Mouse (Mus musculus): ENCODE measurements around the gene Bcl11b. TPM values are rescaled to one million over a fixed set of nuclear protein-coding genes. Genes with fewer than 3 reads are reported as not detected.

The Bcl11b gene
- total and polyA plus RNA-seq, 3 experiments = not detected

GRCm38 (mm10) chr12:108049625-108050024 is 46.2 kb upstream of the Bcl11b start (continued):
- TF ChIP-seq ELF1 (IDR thresholded peaks at IDR 0.05; ENCODE audit: low read depth, low read length) (no peak), UBTF (IDR thresholded peaks at IDR 0.05; ENCODE audit: low read depth, low read length) (no peak)

- H3K9ac ChIP-seq (ENCODE audit: insufficient read depth, low read depth) = no peak overlapping the region
- no peak overlapping the region for H3K4me3 ChIP-seq (replicated peaks in 1 of 3; ENCODE audit: low read depth in 2 of 3, low read length in 2 of 3, poor library complexity in 1 of 3)
- no peaks in the 10 kb centered on the region for H3K79me2 ChIP-seq (replicated peaks; ENCODE audit: control insufficient read depth, extremely low read depth, insufficient read depth, poor library complexity, severe bottlenecking)
- H3K36me3 ChIP-seq (replicated peaks in 1 of 2; ENCODE audit: control insufficient read depth in 1 of 2, insufficient read depth in 1 of 2, low read length in 1 of 2) = no peaks in the 10 kb centered on the region
- no peak overlapping the region for H3K27ac ChIP-seq (ENCODE audit: insufficient read depth, low read depth)
- H3K27me3 ChIP-seq (replicated peaks) = no peaks in the 10 kb centered on the region
- H3K9me3 ChIP-seq (replicated peaks; ENCODE audit: low read length) = peaks cover 90% of the 10 kb centered on the region
- dilution Hi-C loops (cut with MboI; ENCODE audit: extremely low pct_ligation_motif_present, extremely low pct_unique_long_range_greater_than_20kb, low sequenced_read_pairs) = no loop called here
- no peak overlapping the region for H3K4me2 ChIP-seq (ENCODE audit: insufficient read depth, low read depth, poor library complexity, severe bottlenecking)
- DNase-seq (ENCODE audit: extremely low read depth) = no peak
- no peaks in the 10 kb centered on the region for H3K4me1 ChIP-seq (ENCODE audit: control insufficient read depth in 1 of 2, insufficient read depth in 2 of 2)
- in situ Hi-C loops (cut with MboI; ENCODE audit: low pct_ligation_motif_present, low pct_unique_long_range_greater_than_20kb, low sequenced_read_pairs) = no loop called here
- TF ChIP-seq E2F4 (IDR thresholded peaks at IDR 0.05; ENCODE audit: insufficient replicate concordance, low read depth, low read length) = no peak
Measured at GRCm38 (mm10) chr12:108042239-108042571, 38.8 kb upstream of the Bcl11b start.

GRCm38 (mm10) chr12:108041571-108042238 is 38.3 kb upstream of the Bcl11b start:
- peaks cover 89% of the 10 kb centered on the region for H3K9me3 ChIP-seq (replicated peaks; ENCODE audit: low read length)
- dilution Hi-C loops (cut with MboI; ENCODE audit: extremely low pct_ligation_motif_present, extremely low pct_unique_long_range_greater_than_20kb, low sequenced_read_pairs) = no loop called here
- no peaks in the 10 kb centered on the region for H3K36me3 ChIP-seq (replicated peaks in 1 of 2; ENCODE audit: control insufficient read depth in 1 of 2, insufficient read depth in 1 of 2, low read length in 1 of 2)
- H3K79me2 ChIP-seq (replicated peaks; ENCODE audit: control insufficient read depth, extremely low read depth, insufficient read depth, poor library complexity, severe bottlenecking) = no peaks in the 10 kb centered on the region
- H3K4me1 ChIP-seq (ENCODE audit: control insufficient read depth in 1 of 2, insufficient read depth in 2 of 2) = no peaks in the 10 kb centered on the region
- no peaks in the 10 kb centered on the region for H3K27me3 ChIP-seq (replicated peaks)
- no peak for DNase-seq (ENCODE audit: extremely low read depth)
- TF ChIP-seq KAT2A (IDR thresholded peaks at IDR 0.05; ENCODE audit: insufficient replicate concordance, low read length) (no peak), MEF2A (IDR thresholded peaks at IDR 0.05; ENCODE audit: borderline replicate concordance, low read depth, low read length) (no peak), USF1 (IDR thresholded peaks at IDR 0.05; ENCODE audit: low read depth, low read length) (no peak), MAFK (IDR thresholded peaks at IDR 0.05; ENCODE audit: insufficient replicate concordance, low read length) (no peak), ZMIZ1 (IDR thresholded peaks at IDR 0.05; ENCODE audit: low read depth, low read length) (no peak), ETS1 (conservative IDR thresholded peaks at IDR 0.05; ENCODE audit: low read depth, low read length) (no peak), MAX (IDR thresholded peaks at IDR 0.05; ENCODE audit: low read length) (no peak), POLR2A (IDR thresholded peaks at IDR 0.05; ENCODE audit: low read depth, low read length) (no peak), CTCF (conservative IDR thresholded peaks at IDR 0.05 in 1 of 2, IDR thresholded peaks at IDR 0.05 in 1 of 2; ENCODE audit: low read depth in 2 of 2, low read length in 2 of 2) (no peak), E2F4 (IDR thresholded peaks at IDR 0.05; ENCODE audit: insufficient replicate concordance, low read depth, low read length) (no peak), RCOR1 (conservative IDR thresholded peaks at IDR 0.05; ENCODE audit: low read depth, low read length) (no peak), JUN (IDR thresholded peaks at IDR 0.05; ENCODE audit: insufficient read depth, low read depth, low read length) (no peak), TCF12 (IDR thresholded peaks at IDR 0.05; ENCODE audit: low read depth, low read length) (no peak), BHLHE40 (IDR thresholded peaks at IDR 0.05; ENCODE audit: low read depth, low read length) (no peak), CHD2 (IDR thresholded peaks at IDR 0.05; ENCODE audit: low read length) (no peak), NELFE (IDR thresholded peaks at IDR 0.05; ENCODE audit: low read depth, low read length) (no peak), GABPA (IDR thresholded peaks at IDR 0.05; ENCODE audit: insufficient replicate concordance, low read depth, low read length) (no peak), RAD21 (IDR thresholded peaks at IDR 0.05; ENCODE audit: low read depth, low read length) (no peak), ELF1 (IDR thresholded peaks at IDR 0.05; ENCODE audit: low read depth, low read length) (no peak)
- in situ Hi-C loops (cut with MboI; ENCODE audit: low pct_ligation_motif_present, low pct_unique_long_range_greater_than_20kb, low sequenced_read_pairs) = no loop called here
- H3K9ac ChIP-seq (ENCODE audit: insufficient read depth, low read depth) = no peak overlapping the region
- H3K27ac ChIP-seq (ENCODE audit: insufficient read depth, low read depth) = no peak overlapping the region
- H3K4me3 ChIP-seq (replicated peaks in 1 of 3; ENCODE audit: low read depth in 2 of 3, low read length in 2 of 3, poor library complexity in 1 of 3) = no peak overlapping the region
- H3K4me2 ChIP-seq (ENCODE audit: insufficient read depth, low read depth, poor library complexity, severe bottlenecking) = no peak overlapping the region
